Mouse (Mus musculus): Measurements from ENCODE around the gene Nhsl1.
A peak's percentile ranks its signal among the peaks of the same experiment; 100 is the strongest.

Nhsl1 gene

GRCm38 (mm10) chr10:18318916-18319481, at the start of gene Nhsl1:
Gene Nhsl1, plus strand, starts transcription at chr10:18318985.
- peak in 1 of 2 experiments; percentile 50 for DNase-seq (ENCODE audit: low spot score in 2 of 2)

DNA sequence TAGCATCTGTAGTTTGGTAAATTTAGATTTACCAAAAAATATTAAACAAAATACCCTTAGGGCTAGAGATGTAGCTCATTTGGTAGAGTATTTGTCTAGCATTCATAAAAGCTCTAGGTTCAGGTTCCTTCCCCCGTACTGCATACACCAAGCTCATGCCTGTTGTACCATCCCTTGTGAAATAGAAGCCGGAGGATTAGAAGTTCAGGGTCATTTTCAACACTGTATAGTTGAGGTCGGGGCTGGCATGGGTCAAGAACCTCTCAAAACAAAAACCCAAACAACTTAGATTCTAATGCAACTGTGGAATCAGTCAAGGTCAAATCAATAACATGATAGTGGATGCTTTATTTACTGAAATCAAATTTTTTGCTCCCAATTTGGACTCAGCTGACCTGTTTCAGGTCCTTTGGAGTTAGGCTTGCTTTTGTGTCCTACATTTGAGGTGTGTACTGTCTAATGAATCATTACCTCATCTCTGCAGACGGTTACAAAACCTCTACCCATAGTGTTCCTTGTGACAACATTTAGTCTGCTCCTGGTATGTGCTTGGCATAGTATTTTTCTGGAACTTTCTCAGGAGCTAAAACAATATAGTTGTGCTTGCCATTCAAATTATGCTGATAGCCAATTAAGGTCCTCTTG, 42.6 kb upstream of the Nhsl1 start:
- no peak for DNase-seq (ENCODE audit: low spot score in 2 of 2)

GRCm38 (mm10) chr10:18283991-18284390, 34.8 kb upstream of the Nhsl1 start:
- no peak for DNase-seq (ENCODE audit: low spot score in 2 of 2)

- DNase-seq (ENCODE audit: low spot score in 2 of 2), result no peak
Measured at GRCm38 (mm10) chr10:18289512-18289911, 29.3 kb upstream of the Nhsl1 start.

DNA sequence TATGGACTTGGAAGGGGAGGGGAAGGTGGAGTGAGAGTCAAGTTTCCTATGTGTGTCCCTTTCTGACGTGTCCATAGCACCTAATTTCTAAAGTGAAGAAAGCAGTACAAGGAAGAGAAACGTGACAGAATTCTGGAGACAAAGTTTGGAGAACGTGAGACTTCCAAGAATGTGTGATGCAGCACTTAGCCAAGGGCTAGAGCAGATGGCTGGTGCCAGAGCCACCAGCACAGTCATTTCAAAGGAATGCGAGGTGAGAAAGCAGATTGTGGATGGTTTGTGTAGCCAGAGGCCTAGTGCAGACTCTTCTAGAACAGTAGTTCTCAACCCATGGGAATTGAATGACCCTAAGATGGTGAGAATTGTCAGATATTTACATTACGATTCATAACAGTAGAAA, 13.7 kb upstream of the Nhsl1 start:
- no peak for DNase-seq (ENCODE audit: low spot score in 2 of 2)

- peak in 1 of 2 experiments; percentile 34 for DNase-seq (ENCODE audit: low spot score in 2 of 2)
Measured at GRCm38 (mm10) chr10:18315071-18315470, 3.7 kb upstream of the Nhsl1 start.

DNA sequence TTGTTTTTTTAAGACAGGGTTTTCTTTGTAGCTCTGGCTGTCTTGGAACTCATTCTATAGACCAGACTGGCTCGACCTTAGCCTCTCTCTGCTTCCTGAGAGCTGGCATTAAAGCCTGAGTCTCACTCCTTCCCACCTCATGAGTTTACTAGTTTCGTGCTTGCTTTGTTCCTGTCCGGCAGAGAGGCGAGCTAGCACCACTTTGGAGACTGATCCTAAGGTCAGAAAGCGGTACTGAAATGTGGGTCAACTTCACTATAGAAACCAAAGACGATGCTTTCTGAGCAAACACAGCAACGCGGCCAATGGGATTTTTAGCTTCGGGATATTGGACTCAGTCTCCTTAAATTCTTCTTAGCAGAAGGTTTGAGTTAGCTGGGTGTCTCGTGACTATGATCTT, 1.3 kb upstream of the Nhsl1 start:
- DNase-seq (ENCODE audit: low spot score in 2 of 2), result no peak

- DNase-seq (ENCODE audit: low spot score in 2 of 2), result peak in 1 of 2 experiments; percentile 32
Measured at GRCm38 (mm10) chr10:18317961-18318915, 547 bp upstream of the Nhsl1 start.

DNA sequence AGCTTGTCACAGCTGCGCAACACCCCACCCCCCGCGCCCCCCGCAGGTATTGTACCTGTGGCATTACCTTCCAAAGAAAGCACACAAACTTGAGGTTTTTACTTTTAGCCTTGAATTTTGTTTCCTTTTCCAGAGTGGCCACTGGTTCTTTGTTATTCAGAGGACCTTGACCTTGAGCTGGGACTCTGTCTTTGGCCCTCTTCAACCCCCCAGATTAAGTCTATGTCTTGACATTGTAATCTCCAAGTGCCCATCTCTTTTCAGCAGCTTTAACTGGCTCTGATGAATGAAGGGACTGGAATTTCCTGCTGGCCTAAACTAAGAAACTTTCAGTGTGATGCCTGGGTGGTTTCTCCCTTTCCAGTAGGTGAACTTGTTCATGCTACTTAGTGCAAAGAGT, 906 bp downstream of the Nhsl1 start:
- no peak for DNase-seq (ENCODE audit: low spot score in 2 of 2)

- DNase-seq (ENCODE audit: low spot score in 2 of 2), result no peak
Measured at GRCm38 (mm10) chr10:18321861-18322260, 3.1 kb downstream of the Nhsl1 start.

GRCm38 (mm10) chr10:18323701-18324100, 4.9 kb downstream of the Nhsl1 start:
- no peak for DNase-seq (ENCODE audit: low spot score in 2 of 2)

GRCm38 (mm10) chr10:18328331-18328908, 9.6 kb downstream of the Nhsl1 start:
- DNase-seq (ENCODE audit: low spot score in 2 of 2), result no peak

DNA sequence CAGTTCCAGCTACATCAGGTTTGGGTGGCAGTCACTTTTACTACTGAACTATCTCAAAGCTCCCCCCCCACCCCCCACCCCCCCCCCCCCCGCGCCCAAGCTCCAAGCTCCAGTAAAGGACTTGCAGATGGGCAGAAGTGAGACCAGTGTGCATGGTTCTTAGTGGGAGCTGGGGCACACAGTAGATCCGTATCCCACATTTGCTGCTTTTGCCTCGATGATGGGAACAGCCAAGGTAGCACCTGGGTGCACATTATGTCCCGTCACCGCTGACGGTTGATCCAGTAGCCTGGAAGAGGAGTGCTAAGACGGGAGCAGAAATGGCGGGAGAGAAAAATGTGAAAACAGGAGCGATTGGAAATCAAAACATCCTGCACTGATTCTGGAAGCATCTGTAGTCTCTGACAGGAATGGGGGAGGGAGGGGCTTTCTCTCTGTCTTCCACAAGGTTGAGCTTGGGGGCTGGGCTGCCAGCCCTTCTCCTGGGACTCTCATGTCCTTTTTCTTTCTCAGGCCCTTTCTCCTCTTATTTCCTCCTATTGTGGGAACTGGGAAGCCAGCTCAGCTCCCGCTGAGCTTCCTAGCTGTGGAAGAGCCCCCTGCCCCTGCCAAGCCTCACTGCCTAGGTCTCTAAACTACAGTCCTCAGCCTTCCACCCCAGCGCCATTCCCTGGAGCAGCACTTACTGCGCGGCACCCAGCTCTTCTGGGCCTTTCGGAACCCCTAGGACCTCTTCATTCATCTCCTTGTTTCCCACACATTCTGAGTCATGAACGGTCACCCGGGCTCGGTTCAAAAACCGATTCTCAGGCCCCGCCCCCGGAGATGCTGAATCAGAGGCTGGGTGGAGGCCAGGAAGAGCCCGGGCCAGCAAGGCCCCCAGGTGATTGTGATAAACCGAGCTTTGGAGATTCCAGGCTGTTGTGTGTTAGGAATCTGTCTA, 10.6 kb downstream of the Nhsl1 start:
- DNase-seq (ENCODE audit: low spot score in 2 of 2), result peak in 1 of 2 experiments; percentile 23

DNA sequence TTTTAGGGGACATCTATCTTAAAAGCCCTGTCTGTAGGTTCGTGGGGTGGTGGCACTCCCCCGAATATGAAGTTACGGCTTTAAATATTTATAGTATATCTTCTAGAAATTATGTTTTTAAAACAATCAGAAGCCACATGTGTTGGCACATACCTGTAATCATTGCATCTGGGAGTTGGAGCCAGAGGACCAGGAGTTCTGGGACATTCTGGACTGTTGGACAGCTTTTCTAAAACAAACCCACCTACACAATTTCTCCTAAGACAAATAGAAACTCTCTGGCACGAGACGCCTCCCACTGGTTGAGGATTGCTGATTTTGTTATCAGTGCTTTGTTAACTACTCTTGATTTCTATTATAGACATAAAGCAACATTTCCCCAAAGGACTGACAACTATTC, 11.7 kb downstream of the Nhsl1 start:
- DNase-seq (ENCODE audit: low spot score in 2 of 2), result no peak

DNA sequence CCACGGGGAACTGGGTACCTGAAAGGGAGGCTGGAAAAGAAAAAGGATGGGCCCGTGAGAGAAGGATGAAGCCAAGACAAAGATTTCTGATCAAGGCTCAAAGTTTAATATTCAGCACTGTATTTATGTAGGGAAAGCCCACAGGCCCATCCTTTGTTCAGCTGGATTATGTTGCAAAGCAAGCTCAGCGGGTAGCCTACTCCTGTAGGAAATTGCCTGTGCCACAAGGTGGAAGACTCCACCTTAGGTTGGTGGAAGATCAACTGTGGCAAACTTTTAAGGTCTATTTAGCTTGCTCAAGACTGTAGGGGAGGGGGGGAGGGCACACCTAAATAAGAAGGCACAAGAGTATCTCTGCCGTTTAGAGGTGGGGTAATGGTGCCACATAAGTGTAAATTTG, 14.8 kb downstream of the Nhsl1 start:
- DNase-seq (ENCODE audit: low spot score in 2 of 2), result no peak

DNA sequence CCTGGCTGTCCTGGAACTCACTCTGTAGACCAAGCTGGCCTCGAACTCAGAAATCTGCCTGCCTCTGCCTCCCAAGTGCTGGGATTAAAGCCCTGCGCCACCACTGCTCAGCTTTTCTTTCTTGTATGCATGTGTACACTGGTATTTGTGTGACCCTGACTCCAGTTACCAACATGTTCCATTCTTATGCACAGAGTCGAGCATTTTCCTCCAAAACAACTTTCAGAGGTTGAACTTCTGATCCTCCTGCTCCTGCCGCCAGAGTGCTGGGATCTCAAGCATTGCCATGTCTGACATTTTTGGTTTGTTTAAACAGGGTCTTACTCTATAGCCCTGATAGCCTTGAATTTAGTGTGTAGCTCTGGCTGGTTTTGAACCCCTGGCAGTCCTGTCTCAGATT, 15.4 kb downstream of the Nhsl1 start:
- no peak for DNase-seq (ENCODE audit: low spot score in 2 of 2)

- DNase-seq (ENCODE audit: low spot score in 2 of 2), result no peak
Measured at GRCm38 (mm10) chr10:18334734-18335133, 15.9 kb downstream of the Nhsl1 start.

DNA sequence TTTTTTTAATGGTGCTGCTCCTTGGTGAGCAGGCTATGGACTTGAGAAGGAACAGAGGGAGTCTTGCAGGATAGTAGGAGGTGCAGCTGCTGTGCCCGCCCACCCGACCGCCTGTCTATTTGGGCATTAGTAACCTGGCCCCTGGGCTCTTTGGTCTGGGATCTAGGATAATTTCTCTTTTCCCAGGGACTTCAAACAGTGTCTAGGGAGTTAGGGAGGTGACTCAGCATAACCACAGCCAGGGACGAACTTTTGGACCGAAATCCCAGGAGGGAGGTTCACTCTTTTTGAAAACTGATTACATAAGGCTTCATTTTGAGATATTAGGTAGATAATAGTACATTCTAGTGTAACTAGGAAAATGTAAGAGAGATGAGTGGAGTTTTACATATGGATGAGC, 18.9 kb downstream of the Nhsl1 start:
- DNase-seq (ENCODE audit: low spot score in 2 of 2), result no peak

DNA sequence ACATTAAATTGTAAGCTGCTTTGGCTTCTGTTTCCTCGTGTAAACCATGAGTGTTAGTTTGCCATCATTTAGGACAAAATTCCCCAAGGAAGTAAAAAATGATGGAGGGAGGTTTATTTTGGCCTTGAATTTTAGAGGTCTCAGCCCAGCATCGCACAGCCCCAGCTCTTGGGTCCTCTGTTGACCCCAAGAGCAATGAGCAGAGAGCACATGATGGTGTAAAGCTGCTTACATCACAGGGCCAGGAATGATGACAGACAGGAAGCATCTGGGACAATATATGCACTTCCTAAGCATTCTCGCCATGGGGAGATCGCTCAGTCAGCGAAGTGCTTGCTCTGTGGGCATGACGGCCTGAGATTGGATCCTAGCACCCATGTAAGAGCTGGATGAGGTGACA, 20.6 kb downstream of the Nhsl1 start:
- no peak for DNase-seq (ENCODE audit: low spot score in 2 of 2)

DNA sequence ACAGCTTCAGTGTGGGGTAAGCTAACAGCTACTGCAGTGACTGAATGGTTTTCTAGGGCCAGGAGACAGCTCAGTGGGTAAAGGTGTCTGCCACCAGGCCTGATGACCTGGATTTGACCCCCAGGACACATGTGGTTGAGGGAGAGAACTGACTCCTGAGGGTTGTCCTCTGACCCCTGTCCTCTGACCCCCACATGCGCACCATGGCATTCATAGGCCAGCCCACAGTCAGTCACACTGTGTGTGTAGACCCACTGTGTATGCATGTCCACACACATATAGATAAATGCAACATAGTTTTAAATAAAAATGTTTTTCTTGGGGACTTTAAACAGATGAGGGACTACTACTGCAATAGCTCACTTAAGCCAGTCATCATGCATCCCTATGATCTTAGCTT, 22.1 kb downstream of the Nhsl1 start:
- no peak for DNase-seq (ENCODE audit: low spot score in 2 of 2)
